Mouse (Mus musculus) fibroblast of lung, adult 2 months (primary cell): ENCODE results near the gene Smg6.

Experiments used
- DNase-seq: peaks from one replicate; pipeline ENCODE4 v3.0.0-alpha.2; 2011; ENCODE audit warnings: low read depth

The Smg6 gene

DNA sequence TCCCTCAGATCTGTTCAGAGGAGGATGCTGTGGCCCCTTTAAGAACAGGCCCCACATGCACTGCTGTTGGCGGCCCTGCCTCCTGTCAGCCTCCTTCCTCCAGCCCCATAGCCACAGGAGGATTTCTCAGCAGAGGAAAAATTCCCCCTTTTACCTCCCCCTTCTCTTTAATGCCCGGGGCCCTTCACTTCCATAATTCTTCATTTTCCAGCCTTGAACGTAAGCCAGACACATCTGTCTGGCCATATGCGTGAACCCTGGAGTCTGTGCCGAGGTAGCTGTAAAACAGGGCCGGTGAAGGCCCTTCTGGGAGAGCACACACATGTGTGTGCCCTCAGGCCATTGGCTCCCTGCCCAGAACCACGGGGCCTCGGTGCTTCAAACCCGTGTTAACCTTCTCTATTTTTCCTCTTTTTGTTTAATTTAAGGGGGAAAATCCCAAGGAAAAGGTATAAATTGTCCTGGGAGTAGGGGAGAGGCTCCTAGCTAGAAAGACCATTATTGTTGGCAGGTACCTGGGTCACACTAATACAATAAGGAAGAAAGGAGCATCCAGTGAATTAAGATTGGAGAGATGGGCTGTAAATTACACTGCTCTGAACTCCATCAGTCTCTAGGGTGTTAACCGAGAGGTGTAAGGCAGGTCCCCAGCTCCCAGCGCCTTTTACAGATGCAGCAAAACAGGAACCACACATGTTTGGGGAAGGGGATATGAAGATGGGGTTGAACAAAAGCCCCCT, 221.7 kb downstream of the Smg6 start:
- DNase-seq, result no peak

DNA sequence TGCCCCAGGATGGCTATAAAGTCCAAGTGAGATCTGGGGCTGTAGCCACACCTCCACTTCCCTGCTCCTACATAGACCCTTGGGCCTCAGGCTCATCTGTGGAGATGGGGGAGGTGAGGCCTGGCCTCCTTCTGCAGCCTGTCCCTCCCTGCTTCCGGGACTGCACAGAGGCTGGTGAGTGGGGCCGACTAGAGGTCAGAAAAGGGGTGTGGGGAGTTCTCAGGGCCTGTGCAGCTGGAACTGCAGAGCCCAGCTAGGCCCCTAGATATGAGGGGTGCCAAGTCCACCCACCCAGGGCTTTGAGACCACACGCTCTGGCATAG, 222.2 kb downstream of the Smg6 start:
- DNase-seq, result no peak

DNA sequence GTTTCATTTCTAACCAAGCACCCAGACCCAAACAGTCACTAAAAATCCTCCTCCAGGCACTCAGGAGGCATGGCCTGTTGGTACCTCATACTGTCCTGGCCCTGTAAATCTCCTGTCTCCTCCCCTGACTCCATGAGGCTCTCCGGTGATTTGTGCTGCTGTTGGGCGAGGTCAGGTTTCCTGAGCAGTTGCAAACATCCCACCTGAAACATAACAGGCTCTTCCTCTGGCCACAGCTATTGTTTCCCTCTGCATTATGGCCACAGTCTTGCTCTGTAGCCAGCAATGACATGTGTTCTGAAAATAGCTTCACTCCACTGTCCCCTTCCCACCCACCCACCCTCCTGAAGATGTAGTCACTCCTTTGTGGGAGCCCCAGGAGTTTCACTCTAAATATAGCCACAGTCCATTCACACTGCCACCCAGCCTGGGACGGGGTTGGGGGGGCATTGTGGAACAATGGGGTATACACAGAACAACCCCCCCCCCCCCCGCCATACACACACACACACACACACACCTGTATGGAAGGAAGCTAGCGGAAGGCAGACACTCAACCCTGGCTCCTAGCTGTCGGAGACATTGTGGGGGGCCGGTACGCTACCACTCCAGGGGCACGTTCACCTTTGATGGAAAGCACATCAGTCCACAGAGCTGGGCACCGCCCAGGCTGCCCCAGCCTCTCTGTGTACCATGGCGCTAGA, 222.9 kb downstream of the Smg6 start:
- no peak for DNase-seq

DNA sequence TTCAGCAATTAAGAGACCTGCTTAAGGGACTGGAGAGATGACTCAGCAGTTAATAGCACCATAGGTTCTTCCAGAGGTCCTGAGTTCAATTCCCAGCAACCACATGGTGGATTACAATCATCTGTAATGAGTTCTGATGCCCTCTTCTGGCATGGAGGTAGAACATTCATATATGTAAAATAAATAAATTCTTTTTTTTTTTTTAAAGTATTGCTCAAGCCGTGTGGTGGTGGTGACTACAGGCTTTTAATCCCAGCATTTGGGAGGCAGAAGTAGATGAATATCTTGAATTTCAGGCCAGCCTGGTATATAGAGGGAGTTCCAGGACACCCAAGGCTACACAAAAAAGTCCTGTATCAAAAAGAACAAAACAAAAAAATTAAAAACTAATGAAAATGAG, 224.7 kb downstream of the Smg6 start:
- no peak for DNase-seq

DNA sequence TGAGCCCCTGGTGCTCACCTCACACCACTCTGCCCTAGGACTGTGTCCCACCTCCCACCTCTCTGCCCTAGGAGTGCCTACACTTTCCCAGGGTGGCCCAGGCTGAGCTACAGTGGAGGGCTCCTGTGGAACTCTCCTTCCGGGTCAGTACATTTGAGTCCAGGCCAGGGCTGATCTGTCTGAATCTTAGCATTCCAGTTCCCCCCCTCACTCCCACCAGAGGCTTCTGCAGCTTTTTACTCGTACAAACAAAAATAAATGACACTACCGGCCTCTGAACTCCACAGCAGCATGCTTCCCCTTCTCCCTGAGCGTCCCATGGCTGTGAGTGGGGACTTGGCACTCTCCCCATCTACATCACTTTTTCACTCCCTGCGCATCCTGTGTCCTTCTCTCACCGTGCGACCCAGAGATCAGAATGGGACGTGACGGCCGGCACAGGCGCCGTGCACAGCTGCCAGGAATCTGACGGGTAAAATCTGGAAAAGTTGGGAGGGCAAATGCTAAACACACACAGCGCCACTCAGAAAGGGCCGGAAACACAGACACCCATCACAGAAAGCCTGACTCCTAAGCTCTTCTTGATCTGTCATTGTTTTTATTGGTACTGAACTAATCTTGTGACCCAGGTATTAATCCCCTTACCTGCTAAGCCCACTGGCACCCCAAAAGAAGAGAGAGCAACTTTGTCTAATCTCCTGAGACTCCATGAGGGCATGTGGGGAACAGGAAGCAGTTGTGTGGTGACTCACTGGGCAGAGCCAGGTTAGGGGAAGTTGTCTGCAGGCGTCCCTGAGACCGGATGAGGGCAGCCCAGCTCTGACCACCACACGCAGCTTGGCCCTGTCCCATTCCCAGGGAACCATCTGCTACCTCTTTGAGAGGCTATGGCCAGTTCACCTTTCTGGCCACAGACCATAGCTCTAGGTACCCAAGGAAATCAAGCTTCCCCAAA, 227.3 kb downstream of the Smg6 start:
- no peak for DNase-seq

DNA sequence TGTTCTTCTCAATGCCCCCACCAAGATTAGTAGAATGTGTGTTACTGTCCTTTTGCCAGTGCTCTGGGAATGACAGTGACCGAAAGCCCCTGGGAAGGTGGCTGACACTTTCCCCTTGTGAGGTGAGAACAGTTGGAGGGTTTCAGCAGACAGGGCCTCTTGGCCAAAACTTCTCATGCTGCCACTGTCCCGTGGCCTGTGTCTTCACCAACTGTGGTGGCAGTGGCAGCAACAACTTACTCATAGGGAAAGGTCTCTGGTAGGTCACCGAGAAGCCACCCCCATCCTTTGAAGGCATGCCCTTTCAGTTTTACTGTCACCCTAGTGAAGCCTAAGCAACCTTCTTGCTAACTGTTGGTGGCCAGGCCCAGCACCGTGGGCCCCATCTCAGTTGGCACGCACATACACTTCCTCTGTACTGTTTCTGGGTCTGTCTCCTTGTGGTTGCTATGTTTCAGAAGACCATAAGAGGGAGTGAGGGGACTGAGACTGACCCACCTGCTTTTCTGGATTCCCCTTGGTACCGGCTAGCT, 228.5 kb downstream of the Smg6 start:
- DNase-seq, result no peak

DNA sequence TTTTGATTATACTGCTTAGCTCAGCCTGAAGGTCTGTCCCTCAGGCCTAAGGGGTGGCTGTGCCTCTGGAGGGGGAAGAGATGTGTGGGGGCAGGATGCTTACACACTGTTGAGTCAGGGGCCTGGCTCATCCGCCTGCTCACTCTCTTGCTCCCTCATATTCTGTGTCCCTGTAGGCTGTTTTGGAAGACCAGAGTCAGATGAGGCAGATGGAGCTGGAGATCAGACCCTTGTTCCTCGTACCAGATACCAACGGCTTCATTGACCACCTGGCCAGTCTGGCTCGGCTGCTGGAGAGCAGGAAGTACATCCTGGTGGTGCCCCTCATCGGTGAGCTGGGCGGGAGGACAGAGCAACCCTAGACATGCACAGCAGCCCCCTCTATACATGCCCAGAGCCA, 230.4 kb downstream of the Smg6 start:
- DNase-seq, result no peak

DNA sequence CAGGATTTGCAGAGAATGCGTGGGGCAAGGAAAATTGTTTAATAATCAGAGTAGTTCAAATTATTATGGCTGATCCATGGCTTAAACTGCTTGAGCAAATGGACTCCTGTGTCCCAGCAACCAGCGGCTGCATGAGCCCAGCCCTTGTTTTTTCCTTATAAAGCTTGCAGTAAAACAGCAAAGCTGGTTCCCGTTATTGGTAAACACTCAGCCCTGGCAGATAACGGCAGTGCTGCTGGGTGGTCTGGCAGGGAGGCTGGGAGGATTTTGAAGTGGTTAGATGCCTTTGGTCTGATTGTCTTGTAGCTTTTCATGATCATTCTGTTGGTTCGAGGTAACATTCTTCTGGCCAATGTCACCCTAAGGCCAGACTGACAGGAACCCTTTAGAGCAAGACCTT, 230.8 kb downstream of the Smg6 start:
- DNase-seq, result no peak

DNA sequence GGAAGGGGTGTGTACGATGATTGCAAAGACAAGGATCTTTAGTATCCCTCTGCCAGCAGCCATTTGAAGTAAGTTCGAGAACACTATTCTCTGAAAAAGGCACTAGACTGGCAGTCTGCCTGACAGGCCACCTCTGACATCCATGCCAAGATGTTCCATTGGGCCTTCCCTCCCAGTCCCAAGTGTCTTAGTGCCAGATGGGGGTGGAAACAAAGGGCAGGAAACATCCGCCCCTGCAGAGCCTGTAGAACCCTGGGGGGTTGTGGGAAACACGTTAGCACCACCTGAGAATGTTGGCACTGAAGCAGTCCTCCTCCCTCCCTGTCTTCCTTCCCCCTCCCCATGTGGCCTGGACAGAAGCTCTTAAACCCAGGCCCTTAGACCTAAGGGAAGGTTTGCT, 231.4 kb downstream of the Smg6 start:
- DNase-seq, result no peak

DNA sequence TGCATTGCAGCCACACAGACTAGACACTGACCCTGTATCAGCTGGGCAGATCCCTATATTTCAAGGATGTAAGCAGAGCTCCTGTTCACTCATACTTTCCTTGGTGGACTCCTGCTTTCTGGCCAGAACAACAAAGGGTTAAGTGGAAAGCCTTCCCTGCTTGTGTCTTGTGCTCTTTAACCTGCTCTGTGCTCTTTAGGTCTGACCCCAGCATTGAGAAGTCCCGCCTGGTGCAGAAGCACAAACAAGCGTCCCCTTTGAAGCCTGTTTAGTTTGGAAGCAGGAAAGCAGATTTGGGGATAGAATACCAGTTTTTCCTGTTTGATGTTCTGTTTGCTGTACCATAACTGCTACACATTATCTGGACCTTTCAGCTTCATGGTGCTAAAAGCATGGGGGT, 232.3 kb downstream of the Smg6 start:
- DNase-seq, result no peak

DNA sequence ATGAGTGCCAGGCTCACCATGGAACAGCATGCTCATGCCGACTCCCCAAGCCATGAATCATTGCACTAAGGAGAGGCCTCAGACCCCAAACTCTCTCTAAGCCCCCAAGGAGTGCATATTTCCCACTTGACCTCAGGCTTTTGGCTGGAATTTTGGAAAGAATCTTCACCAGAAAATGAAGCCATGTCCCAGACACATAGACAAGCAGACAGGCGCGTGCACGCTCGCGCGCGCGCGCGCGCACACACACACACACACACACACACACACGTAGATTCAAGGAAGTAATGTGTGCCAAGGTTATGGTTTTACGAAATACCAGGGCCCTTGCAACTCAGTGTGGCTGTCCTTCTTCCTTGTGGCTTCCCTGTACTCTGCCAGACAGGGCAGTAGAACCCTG, 232.8 kb downstream of the Smg6 start:
- no peak for DNase-seq

DNA sequence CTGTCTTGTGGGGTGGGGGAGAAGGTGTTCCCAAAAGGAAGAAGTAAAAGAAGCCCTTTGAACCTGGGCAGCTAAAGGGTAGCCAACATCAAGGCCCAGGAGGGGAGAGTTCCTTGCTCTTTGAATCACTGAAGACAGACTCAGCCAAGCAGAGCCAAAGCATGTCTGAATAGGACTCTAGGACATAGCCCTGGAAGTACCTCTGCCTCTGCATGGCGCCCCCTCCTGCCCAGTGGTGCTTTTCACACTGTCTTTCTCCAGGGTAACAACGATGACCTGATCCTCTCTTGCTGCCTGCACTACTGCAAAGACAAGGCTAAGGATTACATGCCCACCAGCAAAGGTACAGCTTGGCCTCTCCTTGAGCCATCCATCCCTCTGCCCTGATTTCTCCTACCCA, 233.9 kb downstream of the Smg6 start:
- no peak for DNase-seq

DNA sequence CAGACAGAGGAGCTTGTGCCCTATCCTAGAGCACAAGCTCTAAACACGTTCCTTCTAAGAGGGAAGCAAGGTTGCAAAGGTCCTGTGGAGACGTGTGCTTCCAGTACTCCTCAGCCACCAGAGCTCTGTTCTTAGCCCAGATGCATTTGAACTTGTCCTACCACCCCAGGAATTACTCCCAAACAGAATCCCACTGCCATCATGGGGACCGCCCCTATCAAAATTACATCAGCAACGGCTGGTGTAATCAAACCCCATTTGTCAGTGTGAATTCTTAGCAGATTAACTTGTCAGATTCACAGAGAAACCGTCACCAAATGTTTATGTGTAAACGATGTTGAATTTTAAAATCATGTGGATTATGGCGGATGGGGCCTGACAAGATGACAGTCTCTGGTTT, 235.3 kb downstream of the Smg6 start:
- no peak for DNase-seq

DNA sequence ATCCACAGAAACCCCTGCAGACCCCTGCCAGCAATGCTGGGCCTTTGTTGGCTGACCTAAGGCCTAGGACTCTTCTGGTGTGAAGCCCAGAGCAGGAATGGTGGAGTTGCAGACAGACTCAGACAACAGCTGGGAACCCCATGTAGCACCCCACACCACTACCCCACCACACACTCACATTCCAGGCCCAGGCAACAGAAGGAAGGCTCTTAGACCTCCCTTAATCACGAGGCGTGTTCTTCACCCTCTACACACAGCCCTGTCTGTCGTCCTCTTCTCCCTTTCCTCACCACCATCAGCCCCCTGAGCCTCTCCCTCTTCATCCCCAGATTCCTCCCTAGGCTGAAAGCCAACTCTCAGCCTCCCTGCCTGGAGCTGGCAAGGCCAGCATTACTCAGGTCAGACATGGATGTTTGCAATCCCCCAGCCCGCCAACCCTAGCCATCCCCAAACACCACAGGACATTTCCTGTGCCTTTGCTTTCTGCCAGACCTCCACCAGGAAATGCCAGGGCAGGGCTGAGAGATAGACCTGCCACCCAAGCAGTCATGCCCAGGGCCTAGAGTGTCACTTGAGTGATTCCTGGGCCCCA, 235.9 kb downstream of the Smg6 start:
- no peak for DNase-seq

DNA sequence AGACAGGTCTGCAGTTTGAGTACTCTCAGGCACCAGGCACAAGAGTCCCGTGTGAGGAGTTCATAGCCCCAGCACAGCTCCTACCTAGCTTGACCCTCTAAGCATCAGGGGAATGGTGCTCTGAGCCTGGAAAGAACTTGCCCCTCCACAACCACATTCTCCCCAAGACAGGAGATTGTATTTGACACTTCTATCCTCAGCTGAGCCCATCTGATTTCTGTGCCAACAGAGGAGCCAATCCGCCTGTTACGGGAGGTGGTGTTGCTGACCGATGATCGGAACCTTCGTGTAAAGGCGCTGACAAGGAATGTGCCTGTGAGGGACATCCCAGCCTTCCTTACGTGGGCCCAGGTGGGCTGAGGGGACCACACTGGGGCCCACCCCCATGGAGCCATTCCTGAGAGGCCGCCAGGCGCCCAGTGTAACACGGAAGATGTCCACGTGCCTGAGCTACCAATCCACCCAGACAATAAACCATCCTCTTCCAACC, 237.0 kb downstream of the Smg6 start:
- no peak for DNase-seq

DNA sequence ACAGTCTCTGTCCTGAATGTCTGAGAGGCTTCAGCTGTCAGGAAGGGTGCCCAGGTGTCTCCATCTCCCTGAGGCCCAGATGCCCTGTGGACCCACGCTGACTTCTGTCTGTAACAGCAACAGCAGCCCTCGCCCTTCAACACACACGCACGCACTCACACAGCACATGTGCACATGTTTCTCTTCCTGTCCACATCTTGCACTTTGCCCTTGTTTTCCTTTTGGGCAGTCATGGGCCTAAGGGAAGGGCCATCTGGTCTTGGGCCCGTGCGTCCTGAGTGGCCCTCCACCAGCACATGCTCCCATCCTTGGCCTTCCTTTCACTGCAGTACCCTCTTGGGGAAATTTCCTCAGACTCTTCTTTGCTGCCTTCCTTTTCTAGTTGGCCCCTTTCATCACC, 237.8 kb downstream of the Smg6 start:
- no peak for DNase-seq

DNA sequence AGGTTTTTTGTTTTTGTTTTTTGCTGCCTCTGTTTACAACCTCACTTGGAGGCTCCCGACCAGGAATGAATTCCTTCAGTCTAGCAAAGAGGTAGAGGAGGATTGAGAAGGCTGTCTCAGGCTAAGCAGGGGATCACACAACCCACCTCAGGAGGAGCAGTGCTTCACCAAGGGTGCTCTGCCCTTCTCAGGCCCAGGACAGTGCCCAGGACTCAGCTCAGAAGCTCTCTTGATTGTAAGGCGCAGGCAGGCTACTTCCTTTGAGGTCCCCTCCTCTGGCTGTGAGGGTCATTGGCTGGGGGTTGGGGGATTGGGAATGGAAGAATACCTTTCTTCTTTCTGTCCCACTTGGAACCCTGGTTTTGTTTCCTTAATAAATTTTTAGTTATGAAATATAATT, 238.4 kb downstream of the Smg6 start:
- DNase-seq, result no peak

DNA sequence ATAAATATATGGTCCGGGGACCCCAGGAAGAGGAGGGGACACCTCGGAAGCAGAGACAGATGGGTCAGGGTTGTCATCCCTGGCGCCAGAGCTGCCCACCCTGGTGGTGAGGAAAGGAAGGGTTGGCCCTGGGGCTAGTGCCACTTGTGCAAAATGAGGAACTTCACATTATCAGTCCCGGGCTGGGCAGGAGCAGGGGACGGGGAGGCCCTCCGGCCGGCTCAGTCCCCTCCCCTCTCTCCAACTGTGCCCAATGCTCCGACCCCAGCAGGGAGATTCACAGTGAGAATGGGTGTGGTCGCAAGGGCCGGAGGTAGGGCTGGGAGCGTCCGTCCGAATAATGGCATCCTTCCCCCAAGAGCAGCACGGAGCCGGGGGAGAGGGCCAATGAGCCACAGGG, 239.1 kb downstream of the Smg6 start:
- DNase-seq, result no peak

DNA sequence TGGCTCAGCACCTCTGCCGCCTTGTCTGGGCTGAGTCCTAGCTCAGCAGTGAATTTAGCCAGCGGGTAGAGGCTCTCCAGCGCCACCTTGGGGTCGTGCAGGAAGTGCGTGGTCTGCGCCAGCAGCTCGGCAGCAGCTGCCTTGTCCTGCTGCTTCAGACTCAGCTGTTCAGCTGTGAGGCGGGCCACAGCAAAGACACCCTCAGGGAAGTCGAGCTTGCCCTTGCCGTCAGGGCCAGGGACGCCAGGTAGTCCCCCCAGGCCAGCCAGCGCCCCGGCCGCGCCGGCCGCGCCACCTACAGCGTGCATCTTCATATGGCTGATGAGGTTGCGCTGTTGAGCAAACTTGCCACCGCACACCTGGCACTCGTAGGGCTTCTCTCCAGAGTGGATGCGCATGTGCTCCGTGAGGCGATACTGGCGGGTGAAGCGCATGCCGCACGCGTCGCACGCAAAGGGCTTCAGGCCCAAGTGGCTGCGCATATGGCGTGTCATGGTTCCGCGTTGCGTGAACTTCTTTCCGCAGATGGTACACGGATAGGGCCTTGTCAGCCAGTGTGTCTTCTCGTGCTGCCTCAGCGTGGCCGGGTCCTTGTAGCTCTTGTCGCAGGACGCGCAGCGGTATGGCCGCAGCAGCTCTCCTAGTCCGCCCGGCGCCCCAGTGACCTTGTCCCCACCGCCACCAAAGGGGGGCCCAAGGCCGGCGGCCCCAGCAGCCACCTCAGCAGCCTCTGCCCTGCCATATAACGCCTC, 240.0 kb downstream of the Smg6 start:
- no peak for DNase-seq

DNA sequence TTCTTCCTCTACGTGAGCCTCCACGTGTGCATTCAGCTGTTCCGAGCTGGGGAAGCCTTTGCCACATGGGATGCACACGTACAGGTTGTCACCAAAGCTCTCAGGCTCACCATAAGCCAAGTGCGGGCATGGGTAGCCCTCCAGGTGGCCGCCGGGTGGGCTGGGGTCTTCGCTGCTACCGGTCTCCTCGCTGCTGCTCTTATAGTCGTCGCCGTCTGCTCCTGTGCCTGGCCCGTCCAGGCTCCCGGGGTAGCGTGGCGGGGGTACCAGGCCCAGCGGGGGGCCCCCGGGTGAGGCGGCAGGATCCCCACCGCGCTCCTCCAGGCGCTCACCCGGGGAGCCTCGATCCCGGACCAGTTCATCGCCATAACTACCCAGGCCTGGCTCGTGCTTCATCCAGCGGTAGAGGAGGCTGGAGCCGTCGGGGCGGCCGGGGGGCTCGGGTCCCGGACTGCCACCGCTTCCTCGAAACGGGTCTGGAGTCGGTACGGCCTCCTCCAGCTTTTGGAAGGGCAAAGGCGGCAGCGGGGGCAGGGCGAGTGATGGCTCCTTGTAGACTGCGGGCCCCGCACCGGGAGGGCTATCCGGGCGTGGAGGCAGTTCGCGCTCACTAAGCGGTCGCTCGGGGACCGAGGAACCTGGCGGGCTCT, 240.7 kb downstream of the Smg6 start:
- DNase-seq, result no peak
